Mouse (Mus musculus) gastrocnemius, adult 18-20 months (tissue): ENCODE data around the gene Serpinf1. TPM values are rescaled to one million over a fixed set of nuclear protein-coding genes. Genes with fewer than 3 reads are reported as not detected.
A peak's percentile ranks its signal among the peaks of the same experiment; 100 is the strongest.

Source experiments
- DNase-seq: peaks from one replicate; pipeline ENCODE4 v3.0.0; 2021; ENCODE audit warnings: low spot score
- long read RNA-seq, 2 experiments: library from polyadenylated mRNA; stranded (forward); transcript quantifications; one replicate each; pipeline ENCODE4 v2.0.0; 2021
- total RNA-seq, 2 experiments: library from RNA; stranded (reverse); gene quantifications; 2 replicates each; pipeline ENCODE4 v1.2.3; 2021

Serpinf1 gene
- 10 to 100 TPM; 50.2 to 64.1 TPM for total RNA-seq
- long read RNA-seq, experiment 1, transcript Serpinf1-201 (8 exons, 1,832 nt) = major isoform, 16 of 26 reads
- long read RNA-seq, experiment 1, partial matches to known transcripts = 2 of 26 reads
- long read RNA-seq, experiment 1, other reads (novel, unspliced or antisense) = 8 of 26 reads
- long read RNA-seq, experiment 2, partial matches to known transcripts = 1 of 6 reads
- long read RNA-seq, experiment 2, other reads (novel, unspliced or antisense) = 1 of 6 reads

GRCm38 (mm10) chr11:75422013-75422792 lies at the start of gene Serpinf1:
Serpinf1 (minus strand) TSS chr11:75422701.
- no peak for DNase-seq

GRCm38 (mm10) chr11:75470675-75471074 lies 48.2 kb upstream of the Serpinf1 start:
- DNase-seq = no peak

GRCm38 (mm10) chr11:75469261-75469660 lies 46.8 kb upstream of the Serpinf1 start:
- no peak for DNase-seq

GRCm38 (mm10) chr11:75468410-75468809 lies 45.9 kb upstream of the Serpinf1 start:
- DNase-seq = no peak

GRCm38 (mm10) chr11:75467512-75468215 lies 45.2 kb upstream of the Serpinf1 start:
- DNase-seq = peak; percentile 66

GRCm38 (mm10) chr11:75466731-75467505 lies 44.4 kb upstream of the Serpinf1 start:
- DNase-seq = no peak

GRCm38 (mm10) chr11:75465051-75465450 lies 42.5 kb upstream of the Serpinf1 start:
- DNase-seq = no peak

- no peak for DNase-seq
Observed at GRCm38 (mm10) chr11:75464417-75464816, 41.9 kb upstream of the Serpinf1 start.

GRCm38 (mm10) chr11:75463624-75464023 lies 41.1 kb upstream of the Serpinf1 start:
- no peak for DNase-seq

GRCm38 (mm10) chr11:75462865-75463336 lies 40.4 kb upstream of the Serpinf1 start:
- DNase-seq = peak; percentile 95

GRCm38 (mm10) chr11:75462253-75462783 lies 39.8 kb upstream of the Serpinf1 start:
- peak; percentile 96 for DNase-seq

- no peak for DNase-seq
Observed at GRCm38 (mm10) chr11:75461743-75462252, 39.3 kb upstream of the Serpinf1 start.

- DNase-seq = peak; percentile 100
Observed at GRCm38 (mm10) chr11:75460844-75461742, 38.6 kb upstream of the Serpinf1 start, which contains the start of gene Tlcd2. Tlcd2 (plus strand) TSS chr11:75461715.

- peak; percentile 94 for DNase-seq
Observed at GRCm38 (mm10) chr11:75460103-75460843, 37.8 kb upstream of the Serpinf1 start.

- no peak for DNase-seq
Observed at GRCm38 (mm10) chr11:75459751-75460102, 37.2 kb upstream of the Serpinf1 start.

- DNase-seq = peak; percentile 78
Observed at GRCm38 (mm10) chr11:75459141-75459711, 36.7 kb upstream of the Serpinf1 start.

GRCm38 (mm10) chr11:75458628-75459041 lies 36.1 kb upstream of the Serpinf1 start:
- DNase-seq = peak; percentile 63

- DNase-seq = peak; percentile 42
Observed at GRCm38 (mm10) chr11:75458169-75458568, 35.7 kb upstream of the Serpinf1 start.
